Mouse (Mus musculus): ENCODE data around the gene E130116L18Rik.
A peak's percentile ranks its signal among the peaks of the same experiment; 100 is the strongest.
"Not testable (repeated sequence)": the region's sequence is repeated elsewhere in the genome, so short reads cannot be mapped to it uniquely, and the experiment has no call there.

E130116L18Rik gene

GRCm38 (mm10) chr5:25181004-25181531, 41.9 kb downstream of the E130116L18Rik start, which contains the start of gene Galntl5:
TSS of gene Galntl5 (plus strand) at chr5:25181460.
- DNase-seq (ENCODE audit: low read depth), result peak; percentile 77

- DNase-seq (ENCODE audit: low read depth), result no peak
Observed at GRCm38 (mm10) chr5:25179936-25180488, 42.9 kb downstream of the E130116L18Rik start.

DNA sequence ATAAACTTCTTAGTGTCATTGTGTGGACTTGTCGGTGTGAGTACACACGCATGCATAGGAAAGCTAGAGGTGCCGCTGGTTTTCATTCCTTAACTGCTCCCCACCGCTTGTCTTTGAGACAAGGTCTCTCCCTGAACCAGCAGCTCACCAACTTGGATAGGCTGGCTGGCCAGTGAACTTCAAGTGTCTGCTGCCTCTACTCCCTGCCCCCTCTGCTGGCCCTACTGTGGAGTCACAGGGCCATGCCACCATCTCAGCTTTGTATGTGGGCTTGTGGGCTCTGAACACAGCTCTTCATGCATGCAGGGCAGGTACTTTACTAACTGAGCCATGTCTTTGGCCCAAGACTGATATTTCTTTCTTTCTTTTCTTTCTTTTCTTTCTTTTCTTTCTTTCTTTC, 43.7 kb downstream of the E130116L18Rik start:
- DNase-seq (ENCODE audit: low read depth), result no peak

- DNase-seq (ENCODE audit: low read depth), result not testable (repeated sequence)
Observed at GRCm38 (mm10) chr5:25178543-25178942, 44.4 kb downstream of the E130116L18Rik start.

DNA sequence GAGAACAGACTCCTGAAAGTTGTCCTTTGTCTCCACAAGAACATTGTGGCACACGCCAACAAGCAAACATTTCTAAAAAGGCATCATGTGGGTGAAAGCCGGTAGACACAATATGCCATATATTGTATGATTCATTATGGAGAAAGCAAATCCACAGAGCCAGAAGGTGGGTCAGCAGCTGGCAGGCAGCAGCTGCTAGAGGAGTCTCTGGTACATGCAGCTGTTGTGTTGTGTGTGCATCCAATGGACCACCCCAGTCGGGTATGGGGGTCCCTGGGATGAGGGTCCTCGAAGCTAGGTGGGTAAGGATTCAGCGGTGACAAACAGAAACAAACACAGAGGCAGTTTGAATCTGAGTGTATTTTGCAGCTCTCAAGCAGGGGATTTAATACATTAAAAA, 45.0 kb downstream of the E130116L18Rik start:
- not testable (repeated sequence) for DNase-seq (ENCODE audit: low read depth)
